Mouse (Mus musculus) hindbrain, embryonic 14.5 days (tissue): ENCODE data around the gene Ppp2r1b. TPM values are rescaled to one million over a fixed set of nuclear protein-coding genes. Genes with fewer than 3 reads are reported as not detected.

Experiments used
- ATAC-seq: fragments of 200-750 bp; cut with Nextera tagmentation; 2 replicates; pipeline ENCODE4 v1.8.0; 2017; ENCODE audit warnings: moderate number of reproducible peaks, mild to moderate bottlenecking, moderate TSS enrichment, moderate library complexity; ENCODE audit not compliant: low FRiP score
- DNase-seq: peaks from one replicate; pipeline ENCODE4 v3.0.0-alpha.2; 2015; ENCODE audit warnings: low spot score
- H3K27ac ChIP-seq: fragments of 300-500 bp; sonication (generic); 2 replicates; pipeline ENCODE4 v1.5.1; 2014; ENCODE audit warnings: mild to moderate bottlenecking, moderate library complexity
- H3K27me3 ChIP-seq: fragments of 300-500 bp; sonication (generic); 2 replicates; pipeline ENCODE4 v1.6.1; 2014; ENCODE audit warnings: mild to moderate bottlenecking, low read length, mixed read lengths; ENCODE audit not compliant: control insufficient read depth, insufficient read depth
- H3K36me3 ChIP-seq: fragments of 300-500 bp; sonication (generic); replicated peaks from 2 replicates; pipeline ENCODE4 v1.6.1; 2014; ENCODE audit not compliant: control insufficient read depth, insufficient read depth
- H3K4me1 ChIP-seq: fragments of 300-500 bp; sonication (generic); replicated peaks from 2 replicates; pipeline ENCODE4 v1.6.1; 2014; ENCODE audit warnings: antibody characterized with exemption, low read length, mixed read lengths; ENCODE audit not compliant: control insufficient read depth, insufficient read depth
- H3K4me2 ChIP-seq: fragments of 300-500 bp; sonication (generic); replicated peaks from 2 replicates; pipeline ENCODE4 v1.6.1; 2014; ENCODE audit warnings: mild to moderate bottlenecking, moderate library complexity
- H3K4me3 ChIP-seq: fragments of 300-500 bp; sonication (generic); replicated peaks from 2 replicates; pipeline ENCODE4 v1.5.1; 2014; ENCODE audit warnings: mild to moderate bottlenecking, low read length
- H3K9ac ChIP-seq: fragments of 300-500 bp; sonication (generic); 2 replicates; pipeline ENCODE4 v1.6.1; 2014
- H3K9me3 ChIP-seq: fragments of 300-500 bp; sonication (generic); 2 replicates; pipeline ENCODE4 v1.6.1; 2016; ENCODE audit warnings: low read length; ENCODE audit not compliant: control insufficient read depth
- WGBS: fragments of 180-500 bp; shearing (Covaris S2); extraction: QIAGEN DNeasy Blood & Tissue Kit; methylation state at CpG from one replicate; pipeline ENCODE4 v1.1.7; 2014; 5-methylcytosine and 5-hydroxymethylcytosine counted together
- polyA plus RNA-seq: library from polyadenylated mRNA; unstranded; fragments of >200 nt; fragmentation: Nextera tagmentation; extraction: Ambion mirVana; gene quantifications from 2 replicates; pipeline ENCODE4 v1.2.1, GENCODE M21; 2014

Ppp2r1b gene
- polyA plus RNA-seq, 1 experiment from 2014 or later, result 49.0 TPM

DNA sequence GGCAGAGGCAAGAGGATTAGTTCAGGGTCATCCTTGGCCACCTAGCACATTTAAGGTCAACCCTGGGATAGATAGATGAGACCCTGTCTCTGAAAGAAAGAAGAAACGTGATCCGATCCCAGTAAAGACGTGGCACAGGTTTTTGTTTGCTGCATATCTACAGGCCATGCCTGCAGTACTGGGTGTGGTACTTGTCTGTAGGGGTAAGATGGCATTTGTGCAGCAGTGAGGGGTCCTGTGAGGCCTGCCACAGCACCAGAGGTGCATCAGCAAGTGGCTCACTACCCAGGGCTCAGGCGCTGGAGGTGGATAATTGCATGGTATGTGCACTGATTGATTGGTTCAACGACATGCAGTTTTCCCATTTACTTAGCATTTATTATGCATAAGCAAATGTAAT, 31.3 kb upstream of the Ppp2r1b start:
- WGBS, result 96% methylated on average over 5 of the region's 5 CpGs
- no peaks in the 10 kb centered on the region for H3K27me3 ChIP-seq
- no peak for DNase-seq
- no peak for ATAC-seq
- H3K9me3 ChIP-seq, result no peaks in the 10 kb centered on the region
- no peaks in the 10 kb centered on the region for H3K4me1 ChIP-seq
- no peak overlapping the region for H3K27ac ChIP-seq
- no peak overlapping the region for H3K4me3 ChIP-seq
- no peak overlapping the region for H3K4me2 ChIP-seq
- H3K36me3 ChIP-seq, result peaks cover 78% of the 10 kb centered on the region
- no peak overlapping the region for H3K9ac ChIP-seq

DNA sequence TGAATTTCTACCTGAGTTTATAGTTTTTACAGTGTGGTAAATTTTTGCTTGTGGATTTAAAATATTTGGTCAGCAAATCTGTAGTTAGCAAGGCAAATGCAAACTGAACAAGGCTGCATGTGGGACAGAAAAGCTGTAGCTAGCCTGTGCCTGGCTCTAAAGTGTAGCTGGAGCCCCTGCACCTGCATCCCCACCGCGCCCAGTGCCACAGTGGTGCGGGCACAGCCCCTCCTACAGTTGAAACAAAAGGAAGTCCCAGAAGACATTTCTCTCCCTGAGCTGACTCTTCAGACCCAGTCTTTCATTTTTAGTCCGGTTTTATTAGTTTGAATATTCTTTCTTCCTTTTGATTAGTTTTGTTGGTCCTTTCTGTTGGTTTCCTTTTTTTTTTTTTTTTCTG, 29.4 kb upstream of the Ppp2r1b start:
- H3K9ac ChIP-seq, result no peak overlapping the region
- ATAC-seq, result no peak
- no peaks in the 10 kb centered on the region for H3K27me3 ChIP-seq
- no peaks in the 10 kb centered on the region for H3K4me1 ChIP-seq
- H3K4me2 ChIP-seq, result no peak overlapping the region
- no peak overlapping the region for H3K27ac ChIP-seq
- peaks cover 74% of the 10 kb centered on the region for H3K36me3 ChIP-seq
- no peaks in the 10 kb centered on the region for H3K9me3 ChIP-seq
- DNase-seq, result no peak
- 98% methylated on average over 4 of the region's 4 CpGs for WGBS
- no peak overlapping the region for H3K4me3 ChIP-seq

DNA sequence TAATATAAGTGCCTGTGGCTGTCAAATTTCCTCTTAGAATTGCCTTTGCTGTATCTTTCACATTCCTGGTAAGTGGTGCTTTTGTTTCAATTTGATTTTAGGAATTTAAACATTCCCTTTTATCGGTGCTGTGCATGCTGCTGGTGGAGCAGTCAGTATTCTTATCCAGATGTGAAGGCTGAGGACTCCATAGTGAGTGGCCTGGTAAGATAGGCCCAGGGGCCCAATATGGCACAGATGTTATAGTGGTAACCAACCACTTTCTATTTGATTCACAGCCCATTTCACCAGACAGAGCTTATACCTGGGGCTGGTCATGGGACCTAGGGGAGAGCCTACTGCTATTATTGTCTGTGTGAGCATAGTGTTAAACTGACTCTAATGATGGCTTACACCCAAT, 28.6 kb upstream of the Ppp2r1b start:
- WGBS, result 94% methylated on average over 1 of the region's 1 CpGs
- ATAC-seq (no peak), DNase-seq (no peak)
- Histone ChIP-seq H3K4me1 (no peaks in the 10 kb centered on the region), H3K27ac (no peak overlapping the region), H3K9me3 (no peaks in the 10 kb centered on the region), H3K27me3 (no peaks in the 10 kb centered on the region), H3K36me3 (peaks cover 68% of the 10 kb centered on the region), H3K4me2 (no peak overlapping the region), H3K4me3 (no peak overlapping the region), H3K9ac (no peak overlapping the region)

DNA sequence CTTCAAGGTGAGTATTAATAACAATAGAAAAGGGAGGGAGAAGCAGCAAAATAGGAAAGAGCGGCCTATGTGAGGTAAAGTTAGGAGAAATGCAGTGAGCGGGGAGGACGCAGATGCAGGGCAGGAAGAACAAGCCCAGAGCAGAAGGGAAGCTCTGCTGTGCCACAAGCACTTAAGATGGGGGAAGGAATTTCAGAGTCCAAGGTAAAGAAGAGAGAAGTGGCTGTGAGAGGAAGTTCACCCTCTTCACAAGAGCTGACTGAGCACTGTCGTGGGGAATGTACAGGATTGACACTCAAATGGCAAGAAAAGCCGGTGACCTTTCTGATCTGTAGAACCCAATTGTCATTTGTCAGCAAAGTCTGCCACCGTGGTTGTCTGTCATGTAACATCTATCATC, 27.1 kb upstream of the Ppp2r1b start:
- no peaks in the 10 kb centered on the region for H3K4me1 ChIP-seq
- no peak overlapping the region for H3K9ac ChIP-seq
- no peak overlapping the region for H3K27ac ChIP-seq
- no peaks in the 10 kb centered on the region for H3K9me3 ChIP-seq
- DNase-seq, result no peak
- no peak overlapping the region for H3K4me3 ChIP-seq
- peaks cover 63% of the 10 kb centered on the region for H3K36me3 ChIP-seq
- H3K4me2 ChIP-seq, result no peak overlapping the region
- no peak for ATAC-seq
- H3K27me3 ChIP-seq, result no peaks in the 10 kb centered on the region
- WGBS, result 94% methylated on average over 6 of the region's 6 CpGs

DNA sequence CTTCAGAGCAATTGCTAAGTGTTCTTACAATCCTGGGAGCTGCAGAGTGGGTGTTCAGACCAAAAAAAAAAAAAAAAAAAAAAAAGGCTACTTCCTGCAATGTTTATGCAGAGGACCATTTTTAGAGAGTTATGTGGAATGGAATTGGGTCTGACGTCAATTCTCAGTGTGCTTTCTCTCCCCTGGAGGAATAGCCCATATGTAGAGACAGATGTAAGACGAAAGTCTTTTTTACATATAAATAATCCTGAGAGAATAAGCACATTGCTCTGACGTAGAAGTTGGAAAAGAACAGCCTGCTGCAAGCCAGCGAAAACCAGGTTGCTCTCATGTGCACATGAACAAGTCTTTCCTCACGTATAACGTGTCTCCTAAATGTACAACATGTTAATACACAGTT, 25.4 kb upstream of the Ppp2r1b start:
- no peak for DNase-seq
- no peak overlapping the region for H3K4me3 ChIP-seq
- 91% methylated on average over 6 of the region's 6 CpGs for WGBS

DNA sequence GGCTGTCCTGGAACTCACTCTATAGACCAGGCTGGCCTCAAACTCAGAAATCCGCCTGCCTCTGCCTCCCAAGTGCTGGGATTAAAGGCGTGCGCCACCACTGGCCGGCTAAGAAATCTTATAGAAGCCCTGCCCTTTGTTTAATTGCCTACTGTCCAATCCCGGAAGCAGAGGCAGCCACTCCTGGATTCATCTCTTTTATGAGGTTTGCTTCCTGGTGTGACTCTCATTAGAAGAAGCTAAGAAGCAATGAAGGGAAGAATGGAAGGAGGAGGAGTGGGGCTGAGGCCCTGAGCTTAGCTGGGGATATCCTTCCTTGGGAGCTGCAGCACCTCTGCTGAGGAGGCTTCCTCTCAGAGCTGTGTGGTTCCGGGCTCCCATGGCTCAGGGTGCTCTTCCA, 23.4 kb upstream of the Ppp2r1b start:
- Histone ChIP-seq H3K4me1 (no peaks in the 10 kb centered on the region), H3K9me3 (no peaks in the 10 kb centered on the region), H3K9ac (no peak overlapping the region), H3K36me3 (peaks cover 61% of the 10 kb centered on the region), H3K27ac (no peak overlapping the region), H3K4me3 (no peak overlapping the region), H3K27me3 (no peaks in the 10 kb centered on the region), H3K4me2 (no peak overlapping the region)
- DNase-seq (no peak), ATAC-seq (no peak)
- WGBS, result 94% methylated on average over 6 of the region's 6 CpGs

More for the DNA sequence above, 25.4 kb upstream of the Ppp2r1b start:
- H3K9me3 ChIP-seq, result no peaks in the 10 kb centered on the region
- H3K4me2 ChIP-seq, result no peak overlapping the region
- H3K27ac ChIP-seq, result no peak overlapping the region
- no peak overlapping the region for H3K9ac ChIP-seq
- ATAC-seq, result no peak
- peaks cover 64% of the 10 kb centered on the region for H3K36me3 ChIP-seq
- H3K4me1 ChIP-seq, result no peaks in the 10 kb centered on the region
- H3K27me3 ChIP-seq, result no peaks in the 10 kb centered on the region

DNA sequence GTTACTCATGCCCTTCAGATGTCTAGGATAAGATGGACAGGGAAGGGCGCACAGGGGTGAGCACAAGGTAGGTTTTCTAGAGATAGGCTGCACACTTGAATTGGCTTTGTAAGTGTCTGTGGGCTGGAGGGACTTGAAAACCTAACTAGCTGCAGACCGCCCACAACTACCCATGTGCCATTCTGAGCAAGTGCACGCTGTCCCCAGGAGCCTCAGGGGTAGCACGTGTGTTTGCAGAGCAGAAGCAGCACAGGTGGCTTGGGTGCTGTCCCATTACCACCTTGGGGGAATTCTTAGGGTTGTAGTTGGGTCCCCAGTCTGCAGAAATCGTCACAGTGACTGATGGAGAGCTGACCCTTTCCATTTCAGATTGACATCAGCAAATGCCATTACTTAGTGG, 22.9 kb upstream of the Ppp2r1b start:
- 99% methylated on average over 5 of the region's 5 CpGs for WGBS
- H3K4me2 ChIP-seq, result no peak overlapping the region
- ATAC-seq, result no peak
- no peaks in the 10 kb centered on the region for H3K9me3 ChIP-seq
- no peaks in the 10 kb centered on the region for H3K4me1 ChIP-seq
- no peak overlapping the region for H3K27ac ChIP-seq
- H3K27me3 ChIP-seq, result no peaks in the 10 kb centered on the region
- H3K9ac ChIP-seq, result no peak overlapping the region
- DNase-seq, result no peak
- H3K36me3 ChIP-seq, result peaks cover 55% of the 10 kb centered on the region
- H3K4me3 ChIP-seq, result no peak overlapping the region

DNA sequence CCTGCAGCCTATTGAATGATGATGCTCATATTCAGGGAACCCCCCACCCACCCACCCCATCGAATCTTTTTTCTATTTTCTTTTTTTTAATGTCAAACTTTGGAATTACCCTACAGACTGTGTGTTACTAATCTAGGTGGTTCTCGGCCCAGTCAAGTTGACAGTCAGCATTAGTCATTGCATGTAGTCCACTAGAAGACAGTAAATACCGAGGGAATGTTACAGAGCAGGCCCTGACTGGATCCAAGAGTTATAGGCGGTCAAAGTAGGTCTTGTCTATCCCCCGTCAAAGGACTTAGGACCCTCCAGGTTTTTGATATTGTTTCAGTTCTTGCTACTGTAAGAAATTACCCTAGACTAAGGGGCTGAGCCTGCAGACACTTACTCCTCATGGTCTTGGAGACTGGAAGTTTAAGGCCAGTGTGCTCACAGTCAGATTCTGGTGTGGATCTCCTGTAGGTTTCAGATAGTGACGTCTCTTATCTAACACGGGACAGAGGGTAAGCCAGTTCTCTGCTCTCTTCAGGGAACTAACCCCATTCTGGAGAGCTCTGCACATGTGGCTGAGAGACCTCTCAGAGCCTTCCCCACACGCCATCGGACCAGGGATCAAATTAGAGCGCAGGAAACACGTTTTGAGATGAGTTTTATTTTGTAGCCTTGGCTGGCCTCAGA, 21.2 kb upstream of the Ppp2r1b start:
- H3K36me3 ChIP-seq, result peaks cover 45% of the 10 kb centered on the region

DNA sequence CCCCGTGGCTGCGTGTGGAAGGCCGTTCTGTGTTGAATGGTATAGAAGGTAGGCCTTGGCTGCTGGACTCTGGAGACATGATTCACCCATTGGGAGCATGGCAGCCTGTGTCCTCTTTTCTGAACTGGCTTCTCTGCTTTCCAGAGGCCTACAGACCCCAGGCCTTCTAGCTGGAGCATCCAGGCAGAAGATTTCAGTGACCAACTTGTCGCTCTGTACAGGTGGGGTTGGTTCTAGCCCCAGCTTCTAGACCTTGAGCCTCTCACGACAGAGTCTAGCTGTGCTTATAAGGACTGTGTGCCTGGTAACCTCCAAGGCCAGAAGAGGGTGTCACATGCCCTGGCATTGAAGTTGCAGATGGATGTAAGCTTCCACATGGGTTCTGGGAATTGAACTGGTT, 13.6 kb upstream of the Ppp2r1b start:
- H3K4me1 ChIP-seq, result no peaks in the 10 kb centered on the region
- H3K36me3 ChIP-seq, result peaks cover 32% of the 10 kb centered on the region
- DNase-seq, result no peak
- no peak overlapping the region for H3K9ac ChIP-seq
- no peaks in the 10 kb centered on the region for H3K27me3 ChIP-seq
- no peak for ATAC-seq
- H3K27ac ChIP-seq, result no peak overlapping the region
- no peaks in the 10 kb centered on the region for H3K9me3 ChIP-seq
- no peak overlapping the region for H3K4me2 ChIP-seq
- no peak overlapping the region for H3K4me3 ChIP-seq
- WGBS, result 97% methylated on average over 5 of the region's 5 CpGs

More for the DNA sequence above, 21.2 kb upstream of the Ppp2r1b start:
- no peak overlapping the region for H3K4me2 ChIP-seq
- WGBS, result 89% methylated on average over 11 of the region's 11 CpGs
- H3K9me3 ChIP-seq, result no peaks in the 10 kb centered on the region
- H3K4me1 ChIP-seq, result no peaks in the 10 kb centered on the region
- H3K9ac ChIP-seq, result no peak overlapping the region
- no peak overlapping the region for H3K27ac ChIP-seq
- H3K27me3 ChIP-seq, result no peaks in the 10 kb centered on the region
- ATAC-seq, result no peak
- no peak for DNase-seq
- no peak overlapping the region for H3K4me3 ChIP-seq

DNA sequence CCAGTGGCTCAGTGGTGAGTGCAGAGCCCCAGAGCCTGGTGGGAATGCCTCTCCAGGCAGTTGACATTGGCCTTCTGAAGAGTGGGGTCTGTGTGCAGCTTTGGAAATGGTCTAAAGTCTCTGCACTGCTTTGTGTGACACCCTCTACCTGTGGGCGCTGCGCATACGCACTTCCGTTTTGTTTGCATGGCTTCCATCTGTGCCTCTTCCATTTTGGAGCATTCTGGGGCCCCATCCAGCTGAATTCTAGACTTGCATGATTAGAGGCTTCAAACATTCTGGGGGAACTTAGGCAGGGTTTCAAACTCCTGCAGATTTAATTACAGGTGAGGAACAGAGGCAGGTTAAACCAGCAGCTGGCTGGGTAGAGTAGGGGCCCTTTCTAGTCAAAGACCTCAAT, 12.9 kb upstream of the Ppp2r1b start:
- Histone ChIP-seq H3K9me3 (no peaks in the 10 kb centered on the region), H3K27me3 (no peaks in the 10 kb centered on the region), H3K4me1 (no peaks in the 10 kb centered on the region), H3K27ac (no peak overlapping the region), H3K36me3 (peaks cover 32% of the 10 kb centered on the region), H3K4me3 (no peak overlapping the region), H3K4me2 (no peak overlapping the region), H3K9ac (no peak overlapping the region)
- ATAC-seq, result no peak
- 98% methylated on average over 4 of the region's 4 CpGs for WGBS
- DNase-seq, result no peak
